Mouse (Mus musculus): ENCODE data around the gene Vmn2r44. TPM values are rescaled to one million over a fixed set of nuclear protein-coding genes. Genes with fewer than 3 reads are reported as not detected.

The Vmn2r44 gene
- polyA plus RNA-seq (2015; fragmentation: Nextera tagmentation; extraction: Ambion mirVana), result not detected in 2 replicates

GRCm38 (mm10) chr7:8383233-8383632 lies at the start of gene Vmn2r44:
Gene Vmn2r44 (minus strand): TSS chr7:8383333.

Other genes with a start within 250 kb of the Vmn2r44 start
- not detected in 2 replicates for gene Vmn2r41, start 221.7 kb downstream of the Vmn2r44 start, polyA plus RNA-seq (2015; fragmentation: Nextera tagmentation; extraction: Ambion mirVana)
- not detected in 2 replicates for gene Vmn2r42, start 183.0 kb downstream of the Vmn2r44 start, polyA plus RNA-seq (2015; fragmentation: Nextera tagmentation; extraction: Ambion mirVana)
- gene Vmn2r43, start 122.7 kb downstream of the Vmn2r44 start, polyA plus RNA-seq (2015; fragmentation: Nextera tagmentation; extraction: Ambion mirVana), result not detected in 2 replicates
- gene Vmn2r45, start 105.7 kb upstream of the Vmn2r44 start, polyA plus RNA-seq (2015; fragmentation: Nextera tagmentation; extraction: Ambion mirVana), result not detected in 2 replicates